Mouse (Mus musculus) heart, embryonic 12.5 days (tissue): Measurements from ENCODE around the gene Klhl32. TPM values are rescaled to one million over a fixed set of nuclear protein-coding genes. Genes with fewer than 3 reads are reported as not detected.

Experiments used
- ATAC-seq: fragments of 200-750 bp; cut with Nextera tagmentation; 2 replicates; pipeline ENCODE4 v1.8.0; 2017; ENCODE audit warnings: moderate TSS enrichment, moderate library complexity; ENCODE audit not compliant: insufficient number of reproducible peaks, low FRiP score
- H3K27ac ChIP-seq: fragments of 300-500 bp; sonication (generic); 2 replicates; pipeline ENCODE4 v1.5.1; 2016; ENCODE audit warnings: mild to moderate bottlenecking, moderate library complexity; ENCODE audit not compliant: poor library complexity, severe bottlenecking
- H3K27me3 ChIP-seq: fragments of 300-500 bp; sonication (generic); replicated peaks from 2 replicates; pipeline ENCODE4 v1.6.1; 2016; ENCODE audit warnings: mild to moderate bottlenecking, moderate library complexity
- H3K36me3 ChIP-seq: fragments of 300-500 bp; sonication (generic); 2 replicates; pipeline ENCODE4 v1.6.1; 2016; ENCODE audit warnings: mild to moderate bottlenecking, moderate library complexity
- H3K4me1 ChIP-seq: fragments of 300-500 bp; sonication (generic); replicated peaks from 2 replicates; pipeline ENCODE4 v1.6.1; 2016; ENCODE audit warnings: mild to moderate bottlenecking
- H3K4me2 ChIP-seq: fragments of 300-500 bp; sonication (generic); 2 replicates; pipeline ENCODE4 v1.6.1; 2016; ENCODE audit warnings: mild to moderate bottlenecking, moderate library complexity
- H3K4me3 ChIP-seq: fragments of 300-500 bp; sonication (generic); 2 replicates; pipeline ENCODE4 v1.5.1; 2016; ENCODE audit warnings: mild to moderate bottlenecking
- H3K9ac ChIP-seq: fragments of 300-500 bp; sonication (generic); 2 replicates; pipeline ENCODE4 v1.6.1; 2016; ENCODE audit warnings: mild to moderate bottlenecking, moderate library complexity
- H3K9me3 ChIP-seq: fragments of 300-500 bp; sonication (generic); replicated peaks from 2 replicates; pipeline ENCODE4 v1.6.1; 2016; ENCODE audit warnings: mild to moderate bottlenecking, moderate library complexity
- WGBS: fragments of 180-500 bp; shearing (Covaris S2); methylation state at CpG from one replicate; pipeline ENCODE4 v1.1.7; 2016; 5-methylcytosine and 5-hydroxymethylcytosine counted together
- polyA plus RNA-seq: library from polyadenylated mRNA; unstranded; fragments of >200 nt; fragmentation: Nextera tagmentation; extraction: Ambion mirVana; gene quantifications from 2 replicates; pipeline ENCODE4 v1.2.1, GENCODE M21; 2016

Gene Klhl32
- polyA plus RNA-seq, 1 experiment from 2014 or later = 2.7 TPM

DNA sequence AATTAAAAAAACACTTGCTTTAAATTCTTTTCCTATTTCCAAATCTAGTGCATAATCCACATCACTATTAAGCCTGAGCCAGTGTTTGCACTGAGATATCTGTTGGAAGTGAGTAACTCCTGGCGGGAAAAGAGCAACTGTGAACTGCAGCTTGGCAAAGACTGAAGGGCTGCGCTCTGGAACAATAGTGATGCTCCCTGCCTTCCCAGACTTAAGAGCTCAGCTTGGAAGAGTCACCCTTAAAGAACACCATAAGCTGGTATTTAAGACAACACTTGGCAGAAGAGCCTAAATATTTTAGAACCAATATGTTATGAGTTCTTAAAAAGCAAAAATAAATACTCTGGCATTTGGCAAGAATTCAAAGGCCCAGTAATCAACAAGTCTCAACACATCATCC, 55.7 kb downstream of the Klhl32 start:
- H3K4me1 ChIP-seq = no peaks in the 10 kb centered on the region
- H3K4me3 ChIP-seq = no peak overlapping the region
- ATAC-seq = no peak
- no peaks in the 10 kb centered on the region for H3K9me3 ChIP-seq
- WGBS = 89% methylated on average over 2 of the region's 2 CpGs
- no peak overlapping the region for H3K9ac ChIP-seq
- H3K27me3 ChIP-seq = no peaks in the 10 kb centered on the region
- no peaks in the 10 kb centered on the region for H3K36me3 ChIP-seq
- H3K4me2 ChIP-seq = no peak overlapping the region
- no peak overlapping the region for H3K27ac ChIP-seq

DNA sequence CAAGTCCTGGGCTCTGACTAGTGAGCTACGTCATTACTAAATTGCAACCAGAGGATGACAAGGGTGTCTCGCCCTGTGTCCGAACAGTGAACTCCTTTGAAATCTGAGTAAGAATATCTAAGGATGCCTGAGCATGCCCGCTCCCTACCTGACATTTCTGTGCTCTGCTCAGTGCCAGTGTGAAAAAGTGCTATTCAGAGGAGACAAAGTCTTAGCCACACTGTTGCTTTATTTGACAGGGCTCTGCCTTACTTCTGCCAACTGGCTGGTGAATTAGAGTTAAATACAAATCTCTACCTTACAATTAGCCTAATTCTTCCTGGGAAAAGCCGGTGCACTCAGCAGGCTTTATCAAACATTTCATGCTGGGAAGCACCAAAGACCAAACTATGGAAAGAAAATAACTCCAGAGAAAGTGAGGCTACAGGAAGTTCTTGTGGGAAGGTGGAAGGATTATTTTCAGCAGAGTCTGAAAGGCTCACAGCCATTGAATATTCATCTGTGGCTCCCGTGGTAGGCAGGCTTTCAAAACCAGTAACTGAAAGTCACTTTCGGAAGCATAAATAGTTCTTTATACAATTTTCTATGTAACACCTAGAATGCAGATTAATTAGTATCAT, 57.1 kb downstream of the Klhl32 start:
- H3K4me3 ChIP-seq = no peak overlapping the region
- H3K27me3 ChIP-seq = no peaks in the 10 kb centered on the region
- H3K4me1 ChIP-seq = 0 out of 2 replicates have a peak, but pooled peaks cover 2% of the 10 kb centered on the region
- H3K4me2 ChIP-seq = no peak overlapping the region
- no peak overlapping the region; the same call in 1 of the 2 replicates for H3K27ac ChIP-seq
- no peak overlapping the region for H3K9ac ChIP-seq
- ATAC-seq = no peak
- no peaks in the 10 kb centered on the region for H3K9me3 ChIP-seq
- H3K36me3 ChIP-seq = no peaks in the 10 kb centered on the region
- 52% methylated on average over 7 of the region's 7 CpGs for WGBS

DNA sequence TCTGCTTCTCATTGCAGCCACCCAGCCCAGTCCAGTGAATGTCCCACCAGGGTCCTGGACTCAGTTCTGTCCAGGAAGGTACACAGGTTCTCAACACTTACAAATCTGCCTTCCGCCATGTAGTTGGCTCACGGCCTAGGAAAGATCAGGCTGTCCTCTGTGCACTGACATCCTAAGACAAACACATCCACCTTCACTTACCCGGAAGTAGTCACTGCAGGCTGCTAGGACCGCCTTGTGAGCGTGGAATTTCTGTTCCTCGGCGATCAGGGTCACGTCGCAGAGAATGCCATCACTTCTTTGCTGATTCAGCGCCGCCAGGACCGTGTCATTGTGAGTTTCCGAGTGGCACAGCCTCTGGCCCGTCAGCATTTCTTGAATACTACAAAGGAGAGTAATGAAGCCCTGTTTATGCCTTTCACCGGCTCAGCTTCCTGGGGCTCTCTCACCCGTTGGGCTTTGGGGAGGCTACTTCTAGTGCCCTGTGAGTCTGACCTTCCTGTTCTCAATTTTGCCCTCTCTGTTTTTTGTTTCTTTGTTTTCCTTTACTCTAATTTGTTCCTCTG, 58.4 kb downstream of the Klhl32 start:
- H3K9ac ChIP-seq = no peak overlapping the region
- WGBS = 30% methylated on average over 16 of the region's 16 CpGs
- H3K36me3 ChIP-seq = no peaks in the 10 kb centered on the region
- peak overlapping the region; percentile 56 for H3K4me2 ChIP-seq
- peaks cover 5% of the 10 kb centered on the region; the same call in 1 of the 2 replicates for H3K4me1 ChIP-seq
- 0 out of 2 replicates have a peak, but pooled peaks have one; percentile 36 for ATAC-seq
- no peaks in the 10 kb centered on the region for H3K9me3 ChIP-seq
- H3K27ac ChIP-seq = 0 out of 2 replicates have a peak overlapping the region, but pooled peaks have one; percentile 5
- peak overlapping the region; percentile 4; the same call in 1 of the 2 replicates for H3K4me3 ChIP-seq
- H3K27me3 ChIP-seq = no peaks in the 10 kb centered on the region

DNA sequence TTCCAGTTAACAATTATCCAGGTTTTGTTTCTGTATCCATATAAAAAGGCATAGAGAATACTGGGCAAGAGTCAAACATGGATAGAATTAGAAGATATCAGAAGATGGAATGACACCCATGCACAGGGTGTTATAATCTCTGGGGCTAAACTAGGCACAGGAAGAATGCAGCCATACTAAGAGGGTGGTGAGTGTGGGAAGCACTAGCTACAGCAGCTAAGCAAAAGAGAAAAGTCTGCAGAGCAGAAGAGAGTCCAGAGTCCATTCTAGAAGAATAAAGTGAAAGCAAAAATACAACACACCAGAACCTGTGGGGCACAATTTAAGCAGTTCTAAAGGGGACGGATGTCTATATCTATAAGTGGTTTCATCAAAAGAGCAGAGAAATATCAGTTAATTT, 61.6 kb downstream of the Klhl32 start:
- no peaks in the 10 kb centered on the region for H3K9me3 ChIP-seq
- no peak for ATAC-seq
- H3K4me3 ChIP-seq = no peak overlapping the region
- H3K4me1 ChIP-seq = peaks cover 5% of the 10 kb centered on the region; the same call in 1 of the 2 replicates
- no peak overlapping the region for H3K4me2 ChIP-seq
- H3K9ac ChIP-seq = no peak overlapping the region
- 56% methylated on average over 1 of the region's 1 CpGs for WGBS
- H3K36me3 ChIP-seq = no peaks in the 10 kb centered on the region
- H3K27ac ChIP-seq = peak overlapping the region; percentile 54; the same call in 1 of the 2 replicates
- no peaks in the 10 kb centered on the region for H3K27me3 ChIP-seq

DNA sequence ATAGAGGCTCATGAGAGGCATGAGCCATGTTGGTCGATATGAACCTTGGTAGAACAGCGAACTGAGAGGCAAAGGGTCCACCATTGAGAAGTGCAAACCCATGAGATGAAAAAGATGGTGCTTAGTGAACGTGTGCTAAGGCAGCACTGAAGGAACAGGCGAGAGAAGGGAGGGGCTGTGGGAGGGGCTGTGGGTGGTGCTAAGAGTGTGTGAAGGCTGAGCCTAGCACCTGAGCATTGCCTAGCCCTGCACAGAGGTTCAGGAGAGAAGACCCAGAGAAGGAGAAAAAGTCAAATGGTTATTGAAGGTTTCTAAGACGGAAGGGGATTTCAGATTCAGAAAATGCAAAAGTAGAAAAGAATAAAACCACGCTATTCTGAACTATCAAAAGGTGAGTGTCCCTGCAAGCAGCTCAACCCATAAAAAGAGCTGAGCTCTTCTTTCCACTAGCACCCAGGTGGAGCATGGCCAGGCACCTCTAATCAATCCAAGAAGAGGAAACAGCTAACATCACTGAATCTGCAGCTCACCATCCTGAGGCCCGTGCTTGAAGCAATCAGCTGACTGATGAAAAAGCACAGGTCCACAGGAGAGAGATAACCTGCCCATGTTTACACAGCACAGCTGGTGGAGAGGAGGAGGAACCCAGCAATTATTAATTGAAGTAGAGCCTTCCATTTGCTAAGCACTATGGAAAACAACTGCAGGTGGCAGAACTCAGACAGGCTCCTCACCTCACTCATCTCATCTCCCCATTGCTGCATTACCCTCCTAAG, 65.0 kb downstream of the Klhl32 start:
- Histone ChIP-seq H3K4me1 (peaks cover 5% of the 10 kb centered on the region; the same call in 1 of the 2 replicates), H3K27ac (no peak overlapping the region), H3K27me3 (no peaks in the 10 kb centered on the region), H3K4me2 (no peak overlapping the region), H3K36me3 (no peaks in the 10 kb centered on the region), H3K4me3 (no peak overlapping the region), H3K9me3 (no peaks in the 10 kb centered on the region), H3K9ac (no peak overlapping the region)
- no peak for ATAC-seq
- WGBS = 49% methylated on average over 7 of the region's 7 CpGs

DNA sequence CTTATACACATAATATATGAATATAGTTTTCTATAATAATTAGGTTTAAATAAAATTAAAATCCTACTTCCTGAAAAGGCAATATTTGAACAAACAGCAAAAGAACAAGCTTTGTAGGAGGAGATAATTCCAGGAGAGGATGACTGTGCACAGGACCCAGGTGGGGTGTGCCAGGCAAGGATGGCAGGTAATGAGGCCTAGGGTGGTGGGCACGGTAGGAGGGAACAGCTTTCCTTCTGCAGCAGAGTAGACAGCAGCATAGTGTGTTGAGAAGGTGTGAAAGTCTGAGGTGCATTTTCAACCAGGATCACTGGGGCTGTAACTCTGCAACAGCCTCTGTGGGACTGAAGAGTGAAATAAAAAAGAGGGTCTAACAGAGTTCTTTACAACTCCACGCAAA, 85.0 kb downstream of the Klhl32 start:
- H3K9me3 ChIP-seq = no peaks in the 10 kb centered on the region
- no peaks in the 10 kb centered on the region for H3K4me1 ChIP-seq
- ATAC-seq = no peak
- no peak overlapping the region for H3K4me2 ChIP-seq
- H3K27me3 ChIP-seq = no peaks in the 10 kb centered on the region
- 62% methylated on average over 2 of the region's 2 CpGs for WGBS
- H3K36me3 ChIP-seq = no peaks in the 10 kb centered on the region
- H3K27ac ChIP-seq = no peak overlapping the region
- H3K9ac ChIP-seq = no peak overlapping the region
- H3K4me3 ChIP-seq = no peak overlapping the region

DNA sequence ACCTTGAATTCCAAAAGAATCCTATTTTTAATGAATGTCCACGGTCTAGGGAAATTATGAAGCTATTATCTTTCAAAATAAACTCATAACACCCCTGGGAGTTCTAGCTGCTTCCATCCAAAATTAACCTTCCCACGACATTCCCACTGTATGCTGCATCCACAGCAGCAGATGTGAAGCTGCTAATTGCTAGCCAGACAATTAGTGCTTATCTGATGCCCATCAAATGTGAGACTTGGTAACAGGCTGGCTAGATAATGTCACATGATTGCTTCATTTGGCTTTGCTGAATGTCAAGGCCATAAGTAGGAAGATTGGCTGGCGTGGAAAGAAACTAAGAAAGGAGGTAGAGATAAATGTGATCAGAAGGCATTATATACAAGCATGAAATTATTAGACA, 85.5 kb downstream of the Klhl32 start:
- no peaks in the 10 kb centered on the region for H3K27me3 ChIP-seq
- no peak overlapping the region for H3K27ac ChIP-seq
- no peak overlapping the region for H3K4me3 ChIP-seq
- no peaks in the 10 kb centered on the region for H3K36me3 ChIP-seq
- H3K9me3 ChIP-seq = no peaks in the 10 kb centered on the region
- H3K9ac ChIP-seq = no peak overlapping the region
- no peaks in the 10 kb centered on the region for H3K4me1 ChIP-seq
- ATAC-seq = no peak
- no peak overlapping the region for H3K4me2 ChIP-seq
- 64% methylated on average over 3 of the region's 3 CpGs for WGBS

DNA sequence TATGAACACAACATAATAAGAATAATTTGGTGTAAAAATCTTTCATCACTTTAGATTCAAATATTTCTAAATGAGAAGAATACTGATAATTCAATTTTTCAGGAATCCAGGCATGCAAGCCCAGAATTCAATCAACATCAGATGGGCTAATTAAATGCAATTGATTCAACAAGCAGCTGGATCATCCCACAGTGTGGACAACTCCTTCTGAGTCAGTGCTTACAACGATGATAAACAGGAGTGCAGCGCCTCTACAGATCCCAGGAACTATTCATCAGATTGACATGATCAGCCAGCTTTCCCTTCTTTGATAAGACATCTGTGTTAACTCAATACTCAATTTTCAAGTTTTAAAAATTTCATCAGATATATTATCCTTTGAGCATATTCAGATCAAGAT, 86.4 kb downstream of the Klhl32 start:
- H3K4me1 ChIP-seq = no peaks in the 10 kb centered on the region
- no peak overlapping the region for H3K27ac ChIP-seq
- no peak overlapping the region for H3K9ac ChIP-seq
- no peak overlapping the region for H3K4me3 ChIP-seq
- H3K4me2 ChIP-seq = no peak overlapping the region
- H3K36me3 ChIP-seq = no peaks in the 10 kb centered on the region
- no peaks in the 10 kb centered on the region for H3K9me3 ChIP-seq
- no peaks in the 10 kb centered on the region for H3K27me3 ChIP-seq
- no peak for ATAC-seq
- 80% methylated on average over 2 of the region's 2 CpGs for WGBS

DNA sequence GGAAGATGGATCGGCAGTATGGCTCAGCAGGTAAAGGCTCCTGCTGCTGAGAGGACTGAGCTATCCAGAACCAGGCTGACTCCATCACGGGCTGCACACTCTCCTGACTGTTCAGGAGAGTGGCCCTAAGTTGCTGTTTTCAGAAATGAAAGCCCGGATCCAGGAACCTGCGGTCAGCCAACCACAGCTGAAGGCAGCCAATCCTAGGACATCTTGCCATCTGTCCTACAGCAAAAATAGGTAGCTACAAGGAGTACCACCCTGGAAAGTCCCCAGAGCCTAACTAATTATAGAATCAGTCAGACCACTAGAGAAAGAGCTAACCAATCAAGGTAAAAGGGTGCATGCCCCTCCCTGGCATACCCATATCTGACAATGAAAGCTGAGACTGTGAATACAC, 87.5 kb downstream of the Klhl32 start:
- H3K4me2 ChIP-seq = no peak overlapping the region
- H3K27ac ChIP-seq = no peak overlapping the region
- 87% methylated on average over 4 of the region's 4 CpGs for WGBS
- no peaks in the 10 kb centered on the region for H3K27me3 ChIP-seq
- H3K4me3 ChIP-seq = no peak overlapping the region
- no peak overlapping the region for H3K9ac ChIP-seq
- H3K36me3 ChIP-seq = no peaks in the 10 kb centered on the region
- no peaks in the 10 kb centered on the region for H3K4me1 ChIP-seq
- ATAC-seq = no peak
- no peaks in the 10 kb centered on the region for H3K9me3 ChIP-seq

DNA sequence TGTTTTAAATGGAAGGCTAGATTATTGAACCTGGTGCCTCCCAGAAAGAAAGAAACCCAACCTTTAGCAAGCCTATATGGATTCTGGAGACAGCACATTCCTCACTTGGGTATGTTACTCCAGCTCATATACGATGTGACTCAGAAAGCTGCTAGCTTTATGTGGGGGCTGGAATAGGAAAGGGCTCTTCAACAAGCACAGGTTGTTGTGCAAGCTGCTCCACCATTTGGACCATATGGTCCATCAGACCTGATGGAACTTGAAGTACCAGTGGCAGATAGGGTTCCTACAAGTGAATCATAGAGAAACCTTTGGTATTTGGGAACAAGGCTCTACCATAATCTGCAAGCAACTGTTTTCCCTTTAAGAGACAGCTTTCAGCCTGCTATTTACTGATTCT, 92.0 kb downstream of the Klhl32 start:
- no peaks in the 10 kb centered on the region for H3K27me3 ChIP-seq
- ATAC-seq = no peak
- no peaks in the 10 kb centered on the region for H3K4me1 ChIP-seq
- H3K9me3 ChIP-seq = no peaks in the 10 kb centered on the region
- no peak overlapping the region for H3K4me3 ChIP-seq
- H3K9ac ChIP-seq = no peak overlapping the region
- no peaks in the 10 kb centered on the region for H3K36me3 ChIP-seq
- 86% methylated on average over 1 of the region's 1 CpGs for WGBS
- H3K4me2 ChIP-seq = no peak overlapping the region
- H3K27ac ChIP-seq = no peak overlapping the region

DNA sequence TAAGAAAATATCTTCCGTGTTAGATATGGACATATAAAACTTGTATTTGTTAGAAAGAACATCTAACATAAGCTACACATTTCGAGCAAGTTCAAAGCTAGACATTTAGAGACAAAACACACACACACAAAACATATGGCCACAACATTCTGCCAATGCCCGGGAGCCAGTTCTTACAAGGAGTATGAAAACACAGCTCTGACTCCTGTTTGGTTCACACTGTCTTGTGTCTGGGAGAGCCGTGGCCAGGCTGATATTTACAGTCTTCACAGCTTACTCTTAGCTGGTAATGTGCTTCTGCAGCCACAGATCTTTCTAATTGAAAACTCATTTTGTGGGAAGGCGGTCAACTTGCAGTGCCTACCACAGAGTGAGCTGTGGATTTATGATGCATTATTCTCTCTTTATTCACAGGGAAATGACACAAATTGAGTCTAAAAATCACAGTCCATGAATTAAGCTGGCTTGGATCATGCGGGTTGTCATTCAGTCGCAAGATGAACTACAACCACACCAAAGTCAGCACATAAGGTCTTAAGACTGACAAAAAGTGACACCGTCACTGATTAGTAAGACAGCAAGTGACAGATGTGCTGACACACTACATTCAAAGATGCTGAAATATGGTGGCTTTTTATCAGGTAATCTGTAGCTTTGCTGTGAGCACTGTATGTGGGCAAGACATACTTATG, 98.3 kb downstream of the Klhl32 start:
- Histone ChIP-seq H3K9ac (no peak overlapping the region), H3K36me3 (no peaks in the 10 kb centered on the region), H3K9me3 (no peaks in the 10 kb centered on the region), H3K4me1 (no peaks in the 10 kb centered on the region), H3K4me3 (no peak overlapping the region), H3K27ac (no peak overlapping the region), H3K27me3 (no peaks in the 10 kb centered on the region), H3K4me2 (no peak overlapping the region)
- 79% methylated on average over 8 of the region's 8 CpGs for WGBS
- ATAC-seq = no peak
